Mouse (Mus musculus): ENCODE data around the gene Dus1l. TPM values are rescaled to one million over a fixed set of nuclear protein-coding genes. Genes with fewer than 3 reads are reported as not detected.
A peak's percentile ranks its signal among the peaks of the same experiment; 100 is the strongest.

Gene Dus1l
- polyA plus RNA-seq, 1 experiment from 2014 or later: 71.7 TPM

DNA sequence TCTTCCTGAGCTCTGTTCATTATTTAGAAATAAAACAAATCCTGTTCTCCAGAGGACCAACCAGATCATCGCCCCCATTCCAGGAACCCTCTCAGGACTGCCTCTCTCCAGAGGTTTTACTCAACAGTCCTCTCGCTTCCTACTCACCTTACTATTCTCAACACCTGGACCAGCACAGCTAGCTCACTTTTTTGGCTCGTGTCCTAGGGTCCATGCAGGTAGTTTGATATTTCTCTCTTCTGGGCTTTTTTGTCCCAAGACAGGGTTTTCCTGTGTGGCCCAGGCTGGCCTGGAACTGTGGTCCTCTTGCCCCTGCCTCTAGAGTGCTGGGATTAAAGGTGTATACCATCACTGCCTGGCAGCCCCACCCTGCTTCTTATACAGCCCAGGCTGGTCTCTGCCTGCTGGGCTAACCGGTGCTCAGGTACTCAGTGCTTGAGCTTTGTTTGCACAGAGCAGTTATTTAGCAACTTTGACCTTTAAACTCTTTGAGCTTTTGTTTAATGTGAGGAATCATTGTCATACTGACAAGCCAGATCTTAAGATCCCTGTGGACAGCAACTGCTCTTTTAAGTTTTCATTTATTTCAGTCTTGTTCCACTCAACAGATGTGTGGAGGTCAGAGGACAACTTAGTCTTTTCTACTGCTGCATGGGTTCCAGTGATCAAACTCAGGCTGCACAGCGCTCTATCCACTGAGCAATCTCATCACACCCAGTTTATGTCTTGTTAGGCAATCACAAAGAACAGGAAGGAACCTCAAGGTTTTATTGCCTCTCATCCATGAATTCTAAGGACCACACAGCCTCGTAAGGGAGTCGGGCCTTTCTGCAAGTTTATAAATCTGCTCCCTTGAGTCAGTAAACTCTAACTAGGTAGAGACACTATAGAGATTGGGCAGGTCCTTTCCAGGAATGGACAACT, 9.4 kb upstream of the Dus1l start:
- no peak overlapping the region for H3K9ac ChIP-seq (ENCODE audit: low read length)
- no peak overlapping the region for H3K27ac ChIP-seq (ENCODE audit: low read depth, low read length)
- H3K4me1 ChIP-seq (replicated peaks; ENCODE audit: control insufficient read depth, insufficient read depth, low read length): no peaks in the 10 kb centered on the region
- H3K36me3 ChIP-seq (ENCODE audit: control insufficient read depth, insufficient read depth, low read length): peaks cover 32% of the 10 kb centered on the region
- ATAC-seq (replicated peaks; ENCODE audit: low FRiP score) (no peak), DNase-seq (ENCODE audit: low spot score) (no peak)
- H3K4me2 ChIP-seq (ENCODE audit: low read depth, low read length, severe bottlenecking): no peak overlapping the region
- 89% methylated on average over 7 of the region's 7 CpGs for WGBS
- no peaks in the 10 kb centered on the region for H3K9me3 ChIP-seq (ENCODE audit: control insufficient read depth, low read length)
- H3K27me3 ChIP-seq (ENCODE audit: control insufficient read depth, insufficient read depth, low read length): no peaks in the 10 kb centered on the region
- H3K4me3 ChIP-seq (ENCODE audit: low read depth, low read length): no peak overlapping the region

DNA sequence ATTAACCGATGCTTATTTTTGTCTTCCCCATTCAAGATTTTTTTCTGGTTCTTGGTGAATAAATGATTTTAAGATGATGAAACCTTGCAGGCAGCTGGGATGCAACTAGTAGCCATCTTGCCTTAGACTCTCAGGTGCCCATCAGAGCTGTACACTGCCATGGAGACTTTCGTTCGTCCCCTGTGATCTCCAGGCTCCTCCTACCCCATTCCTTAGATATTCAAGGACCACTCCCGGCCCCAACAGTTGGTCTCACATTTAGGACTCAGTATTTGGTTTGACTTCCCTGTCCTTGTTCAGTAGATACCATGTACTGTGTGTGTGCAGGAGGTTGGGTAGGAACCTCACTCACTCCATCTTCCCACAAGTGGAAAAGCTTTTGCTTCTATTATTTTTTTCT, 8.6 kb upstream of the Dus1l start:
- Histone ChIP-seq H3K9me3 (ENCODE audit: control insufficient read depth, low read length) (no peaks in the 10 kb centered on the region), H3K36me3 (ENCODE audit: control insufficient read depth, insufficient read depth, low read length) (peaks cover 26% of the 10 kb centered on the region), H3K4me1 (replicated peaks; ENCODE audit: control insufficient read depth, insufficient read depth, low read length) (0 out of 2 replicates have a peak, but pooled peaks cover 2% of the 10 kb centered on the region), H3K27ac (ENCODE audit: low read depth, low read length) (no peak overlapping the region), H3K4me2 (ENCODE audit: low read depth, low read length, severe bottlenecking) (no peak overlapping the region), H3K4me3 (ENCODE audit: low read depth, low read length) (no peak overlapping the region), H3K27me3 (ENCODE audit: control insufficient read depth, insufficient read depth, low read length) (no peaks in the 10 kb centered on the region), H3K9ac (ENCODE audit: low read length) (no peak overlapping the region)
- DNase-seq (ENCODE audit: low spot score) (no peak), ATAC-seq (replicated peaks; ENCODE audit: low FRiP score) (no peak)
- WGBS: 83% methylated on average over 4 of the region's 4 CpGs

DNA sequence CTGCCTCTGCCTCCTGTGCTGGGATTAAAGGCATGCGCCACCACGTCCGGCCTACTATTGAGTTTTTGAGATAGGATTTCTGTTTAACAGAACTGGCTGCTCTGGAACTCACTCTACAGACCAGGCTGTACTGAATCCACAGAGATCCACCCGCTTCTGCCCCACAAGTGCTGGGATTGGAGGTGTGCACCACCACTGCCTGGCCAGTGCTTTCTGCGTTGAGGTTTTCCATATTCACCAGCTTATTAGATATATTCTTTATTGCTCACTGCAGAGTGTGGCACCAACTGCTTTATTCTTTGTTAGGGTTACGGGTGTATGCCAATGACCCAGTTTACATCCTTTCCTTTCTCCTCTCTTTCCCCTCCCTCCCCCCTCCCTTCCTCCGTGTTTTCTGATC, 8.1 kb upstream of the Dus1l start:
- 0 out of 2 replicates have a peak, but pooled peaks cover 2% of the 10 kb centered on the region for H3K4me1 ChIP-seq (replicated peaks; ENCODE audit: control insufficient read depth, insufficient read depth, low read length)
- peaks cover 22% of the 10 kb centered on the region for H3K36me3 ChIP-seq (ENCODE audit: control insufficient read depth, insufficient read depth, low read length)
- no peaks in the 10 kb centered on the region for H3K9me3 ChIP-seq (ENCODE audit: control insufficient read depth, low read length)
- no peak for DNase-seq (ENCODE audit: low spot score)
- H3K4me2 ChIP-seq (ENCODE audit: low read depth, low read length, severe bottlenecking): no peak overlapping the region
- H3K4me3 ChIP-seq (ENCODE audit: low read depth, low read length): no peak overlapping the region
- no peak for ATAC-seq (replicated peaks; ENCODE audit: low FRiP score)
- 84% methylated on average over 7 of the region's 7 CpGs for WGBS
- no peaks in the 10 kb centered on the region for H3K27me3 ChIP-seq (ENCODE audit: control insufficient read depth, insufficient read depth, low read length)
- no peak overlapping the region for H3K27ac ChIP-seq (ENCODE audit: low read depth, low read length)
- no peak overlapping the region for H3K9ac ChIP-seq (ENCODE audit: low read length)

DNA sequence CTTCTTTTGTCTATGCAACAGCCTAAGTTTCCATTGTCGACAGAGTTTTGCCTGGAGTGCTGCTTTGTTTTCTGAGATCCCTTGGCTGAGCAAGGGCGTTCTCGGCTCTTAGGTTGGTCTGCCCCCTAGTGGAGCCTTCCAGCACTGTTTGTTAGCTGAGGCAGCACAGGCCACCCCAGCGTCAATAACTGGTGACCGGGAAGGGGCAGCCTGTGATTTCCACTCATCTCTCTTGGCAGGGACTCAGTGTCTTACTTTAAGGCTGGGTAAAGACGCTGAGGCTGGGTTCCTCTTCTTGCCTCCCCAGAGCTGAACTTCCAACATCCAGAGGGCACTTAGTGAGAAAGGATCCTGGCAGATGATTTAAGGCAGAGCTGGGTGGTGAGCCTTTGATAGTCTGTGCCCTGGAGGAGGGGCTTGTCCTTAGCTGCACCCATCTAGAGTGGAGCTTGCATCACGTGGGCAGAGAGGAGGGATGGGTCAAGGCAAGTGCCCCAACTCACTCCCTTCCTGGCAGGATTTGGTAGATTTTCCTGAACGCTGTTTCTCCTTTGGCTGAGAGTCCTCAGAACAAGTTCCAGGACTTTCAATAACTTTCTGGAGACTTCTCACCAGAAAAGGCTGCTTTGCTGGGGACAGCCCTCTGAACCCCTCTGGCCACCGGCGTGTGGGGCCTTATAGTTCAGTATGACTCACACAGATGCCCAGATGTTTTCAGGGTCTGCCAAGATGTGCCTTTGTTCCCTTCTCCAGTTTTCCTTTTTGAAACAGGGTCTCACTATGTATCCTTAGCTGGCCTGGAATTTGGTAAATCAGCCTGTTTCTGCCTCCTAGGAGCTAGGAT, 4.1 kb upstream of the Dus1l start:
- Histone ChIP-seq H3K9ac (ENCODE audit: low read length) (peak overlapping the region; percentile 39; the same call in 1 of the 2 replicates), H3K36me3 (ENCODE audit: control insufficient read depth, insufficient read depth, low read length) (no peaks in the 10 kb centered on the region; the same call in 1 of the 2 replicates), H3K27ac (ENCODE audit: low read depth, low read length) (no peak overlapping the region), H3K4me2 (ENCODE audit: low read depth, low read length, severe bottlenecking) (no peak overlapping the region), H3K4me3 (ENCODE audit: low read depth, low read length) (no peak overlapping the region), H3K4me1 (replicated peaks; ENCODE audit: control insufficient read depth, insufficient read depth, low read length) (peaks cover 7% of the 10 kb centered on the region; the same call in 1 of the 2 replicates), H3K9me3 (ENCODE audit: control insufficient read depth, low read length) (no peaks in the 10 kb centered on the region), H3K27me3 (ENCODE audit: control insufficient read depth, insufficient read depth, low read length) (no peaks in the 10 kb centered on the region)
- ATAC-seq (replicated peaks; ENCODE audit: low FRiP score) (peak; percentile 51), DNase-seq (ENCODE audit: low spot score) (peak; percentile 92)
- WGBS: 12% methylated on average over 10 of the region's 10 CpGs

DNA sequence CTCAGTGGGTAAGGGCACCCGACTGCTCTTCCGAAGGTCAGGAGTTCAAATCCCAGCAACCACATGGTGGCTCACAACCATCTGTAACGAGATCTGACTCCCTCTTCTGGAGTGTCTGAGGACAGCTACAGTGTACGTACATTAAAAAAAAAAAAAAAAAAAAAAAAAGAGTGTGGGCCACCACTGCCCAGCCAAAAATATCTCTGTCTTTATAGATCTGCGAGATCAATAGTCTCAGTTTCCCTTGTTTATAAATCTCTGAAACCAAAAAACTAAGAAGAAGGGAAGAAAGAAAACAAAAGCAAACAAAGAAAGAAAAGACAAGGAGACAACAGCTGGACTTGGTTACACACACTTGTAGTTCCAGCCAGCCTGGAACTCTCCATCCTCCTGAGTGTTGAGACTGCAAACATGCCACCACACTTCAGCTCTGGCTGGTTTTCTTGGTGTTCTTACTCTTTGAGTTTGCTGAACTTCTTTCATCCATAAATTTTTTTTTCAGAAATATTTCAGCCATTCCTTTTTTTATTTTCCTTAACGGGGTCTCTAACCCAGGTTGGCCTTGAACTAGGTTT, 3.2 kb upstream of the Dus1l start:
- Histone ChIP-seq H3K4me2 (ENCODE audit: low read depth, low read length, severe bottlenecking) (no peak overlapping the region), H3K27me3 (ENCODE audit: control insufficient read depth, insufficient read depth, low read length) (no peaks in the 10 kb centered on the region), H3K9ac (ENCODE audit: low read length) (no peak overlapping the region; the same call in 1 of the 2 replicates), H3K27ac (ENCODE audit: low read depth, low read length) (no peak overlapping the region), H3K4me1 (replicated peaks; ENCODE audit: control insufficient read depth, insufficient read depth, low read length) (peaks cover 11% of the 10 kb centered on the region; the same call in 1 of the 2 replicates), H3K4me3 (ENCODE audit: low read depth, low read length) (no peak overlapping the region), H3K36me3 (ENCODE audit: control insufficient read depth, insufficient read depth, low read length) (no peaks in the 10 kb centered on the region), H3K9me3 (ENCODE audit: control insufficient read depth, low read length) (no peaks in the 10 kb centered on the region)
- WGBS: 75% methylated on average over 6 of the region's 6 CpGs
- ATAC-seq (replicated peaks; ENCODE audit: low FRiP score): no peak
- no peak for DNase-seq (ENCODE audit: low spot score)

DNA sequence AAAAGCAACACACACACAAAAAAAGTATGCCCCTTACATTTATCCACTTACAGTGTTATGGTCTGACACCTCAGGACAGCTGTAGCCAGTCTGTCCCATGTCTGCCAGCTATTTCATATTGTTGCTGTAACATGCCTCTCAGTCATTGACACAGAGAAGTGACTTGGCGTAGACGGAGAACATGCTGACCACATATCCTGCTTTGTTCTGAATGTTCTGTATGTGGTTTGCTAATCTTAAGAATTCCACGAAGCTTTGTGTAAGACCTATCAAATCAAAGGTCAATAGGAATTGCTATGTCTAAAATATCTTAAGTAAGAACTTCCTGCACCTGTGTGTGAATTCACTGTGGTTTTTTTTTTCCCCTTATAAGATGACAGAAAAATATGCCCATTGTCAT, 2.0 kb upstream of the Dus1l start:
- 91% methylated on average over 3 of the region's 3 CpGs for WGBS

DNA sequence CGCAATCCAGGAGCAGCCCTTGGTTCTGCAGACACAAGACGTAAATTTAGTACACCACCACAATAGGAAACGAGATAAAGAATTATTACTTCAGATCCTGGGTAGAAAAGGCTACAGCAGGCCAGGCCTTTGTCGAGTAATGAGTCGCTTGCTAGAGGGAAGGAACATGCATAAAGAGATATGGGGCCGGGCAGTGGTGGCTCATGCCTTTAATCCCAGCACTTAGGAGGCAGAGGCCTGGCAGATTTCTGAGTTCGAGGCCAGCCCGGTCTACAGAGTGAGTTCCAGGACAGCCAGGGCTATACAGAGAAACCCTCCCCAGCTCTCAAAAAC, 377 bp upstream of the Dus1l start:
- 25% methylated on average over 8 of the region's 8 CpGs for WGBS
- DNase-seq (ENCODE audit: low spot score) (no peak), ATAC-seq (replicated peaks; ENCODE audit: low FRiP score) (peak; percentile 22; the same call in 1 of the 2 replicates)
- Histone ChIP-seq H3K27me3 (ENCODE audit: control insufficient read depth, insufficient read depth, low read length) (no peaks in the 10 kb centered on the region), H3K9me3 (ENCODE audit: control insufficient read depth, low read length) (no peaks in the 10 kb centered on the region), H3K36me3 (ENCODE audit: control insufficient read depth, insufficient read depth, low read length) (peaks cover 11% of the 10 kb centered on the region), H3K27ac (ENCODE audit: low read depth, low read length) (peak overlapping the region; percentile 63; the same call in 1 of the 2 replicates), H3K4me1 (replicated peaks; ENCODE audit: control insufficient read depth, insufficient read depth, low read length) (peaks cover 11% of the 10 kb centered on the region; the same call in 1 of the 2 replicates), H3K4me2 (ENCODE audit: low read depth, low read length, severe bottlenecking) (peak overlapping the region; percentile 96), H3K4me3 (ENCODE audit: low read depth, low read length) (peak overlapping the region; percentile 97), H3K9ac (ENCODE audit: low read length) (peak overlapping the region; percentile 93)

More for the DNA sequence above, 2.0 kb upstream of the Dus1l start:
- Histone ChIP-seq H3K36me3 (ENCODE audit: control insufficient read depth, insufficient read depth, low read length) (peaks cover 4% of the 10 kb centered on the region), H3K9me3 (ENCODE audit: control insufficient read depth, low read length) (no peaks in the 10 kb centered on the region), H3K4me1 (replicated peaks; ENCODE audit: control insufficient read depth, insufficient read depth, low read length) (peaks cover 11% of the 10 kb centered on the region; the same call in 1 of the 2 replicates), H3K9ac (ENCODE audit: low read length) (no peak overlapping the region), H3K27ac (ENCODE audit: low read depth, low read length) (no peak overlapping the region), H3K27me3 (ENCODE audit: control insufficient read depth, insufficient read depth, low read length) (no peaks in the 10 kb centered on the region), H3K4me2 (ENCODE audit: low read depth, low read length, severe bottlenecking) (no peak overlapping the region), H3K4me3 (ENCODE audit: low read depth, low read length) (no peak overlapping the region)
- no peak for ATAC-seq (replicated peaks; ENCODE audit: low FRiP score)
- DNase-seq (ENCODE audit: low spot score): no peak

DNA sequence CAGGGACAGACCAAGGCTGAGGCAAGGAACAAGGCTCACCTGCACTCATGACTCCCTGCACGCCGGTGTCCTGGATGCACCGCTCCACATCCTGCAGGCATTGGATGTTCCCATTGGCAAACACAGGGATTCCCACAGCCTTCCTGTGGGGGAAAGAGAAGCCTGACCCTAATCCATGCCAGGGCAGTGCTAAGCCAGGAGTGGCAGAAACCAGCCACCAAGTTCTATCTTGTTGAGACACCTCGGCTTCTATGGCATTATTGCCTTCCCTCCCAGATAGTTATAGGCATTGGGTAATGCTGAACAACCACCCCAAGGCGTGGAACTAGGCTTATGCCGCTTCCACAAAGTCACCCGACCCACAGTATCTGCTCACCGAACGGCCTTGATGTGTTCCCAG, 3.6 kb downstream of the Dus1l start:
- WGBS: 94% methylated on average over 9 of the region's 9 CpGs
- Histone ChIP-seq H3K27me3 (ENCODE audit: control insufficient read depth, insufficient read depth, low read length) (no peaks in the 10 kb centered on the region), H3K4me3 (ENCODE audit: low read depth, low read length) (no peak overlapping the region), H3K9ac (ENCODE audit: low read length) (no peak overlapping the region), H3K9me3 (ENCODE audit: control insufficient read depth, low read length) (no peaks in the 10 kb centered on the region), H3K27ac (ENCODE audit: low read depth, low read length) (no peak overlapping the region), H3K4me2 (ENCODE audit: low read depth, low read length, severe bottlenecking) (no peak overlapping the region), H3K36me3 (ENCODE audit: control insufficient read depth, insufficient read depth, low read length) (peaks cover 20% of the 10 kb centered on the region), H3K4me1 (replicated peaks; ENCODE audit: control insufficient read depth, insufficient read depth, low read length) (peaks cover 9% of the 10 kb centered on the region; the same call in 1 of the 2 replicates)
- no peak for DNase-seq (ENCODE audit: low spot score)
- ATAC-seq (replicated peaks; ENCODE audit: low FRiP score): no peak

Measured in forebrain, embryonic 11.5 days (tissue).